Mouse (Mus musculus) gastrocnemius, postnatal 4 days (tissue): ENCODE measurements at regions not wholly inside any gene's neighbourhood (a gene's known extent, or its start where the extent isn't known, plus 50 kb on each side); places are given as distances from the start of the nearest gene placed in this dataset.

Experiments used
- DNase-seq, 2 experiments: peaks; one replicate each; pipeline ENCODE4 v3.0.0; 2021 to 2022; ENCODE audit warnings: low spot score in 2 of 2, mixed read lengths in 2 of 2

GRCm38 (mm10) chr8:104008756-104009155 is 92.7 kb upstream of the Cdh5 start:
- no peak for DNase-seq

DNA sequence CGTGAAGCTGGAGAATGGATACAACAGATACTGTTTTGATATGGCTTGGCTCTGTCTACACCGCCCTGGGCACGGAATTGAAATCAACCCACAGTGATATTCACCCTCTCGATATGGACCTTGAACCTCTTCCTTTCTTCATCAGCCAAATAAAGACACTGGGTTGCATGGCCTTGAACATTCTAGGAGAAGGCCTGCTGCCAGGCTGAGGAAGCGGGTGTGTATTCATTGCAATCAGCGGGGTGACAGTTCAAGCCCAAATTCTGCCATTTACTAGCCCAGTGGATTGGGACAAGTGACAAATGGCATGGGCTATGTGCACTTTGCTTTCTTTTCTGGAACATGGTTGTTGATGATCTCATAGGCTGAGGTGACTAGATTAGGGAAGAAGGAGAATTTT is 92.1 kb upstream of the Cdh5 start:
- DNase-seq = no peak

DNA sequence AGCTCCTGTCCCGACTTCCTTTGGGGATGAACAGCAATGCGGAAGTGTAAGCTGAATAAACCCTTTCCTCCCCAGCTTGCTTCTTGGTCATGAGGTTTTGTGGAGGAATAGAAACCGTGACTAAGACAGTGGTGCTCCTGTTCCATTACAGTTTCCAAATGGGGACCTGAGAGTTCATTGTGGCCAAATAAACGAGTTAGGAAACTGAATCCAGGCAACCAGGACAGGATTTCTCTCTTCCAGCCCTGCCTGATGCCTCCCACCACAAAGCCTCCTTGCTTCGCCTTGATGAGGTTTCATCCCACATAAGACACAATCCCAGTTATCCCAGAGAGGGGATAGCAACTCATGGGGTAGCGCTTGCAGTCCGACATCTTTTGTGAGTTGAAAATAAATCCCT is 79.2 kb upstream of the Cdh5 start:
- no peak for DNase-seq

- peak; percentile 46 to 72 for DNase-seq
These were observed 78.5 kb upstream of the Cdh5 start for GRCm38 (mm10) chr8:104022691-104023509.

- peak in 1 of 2 experiments; percentile 32 for DNase-seq
These were observed 74.1 kb upstream of the Cdh5 start for GRCm38 (mm10) chr8:104027161-104027821.

DNA sequence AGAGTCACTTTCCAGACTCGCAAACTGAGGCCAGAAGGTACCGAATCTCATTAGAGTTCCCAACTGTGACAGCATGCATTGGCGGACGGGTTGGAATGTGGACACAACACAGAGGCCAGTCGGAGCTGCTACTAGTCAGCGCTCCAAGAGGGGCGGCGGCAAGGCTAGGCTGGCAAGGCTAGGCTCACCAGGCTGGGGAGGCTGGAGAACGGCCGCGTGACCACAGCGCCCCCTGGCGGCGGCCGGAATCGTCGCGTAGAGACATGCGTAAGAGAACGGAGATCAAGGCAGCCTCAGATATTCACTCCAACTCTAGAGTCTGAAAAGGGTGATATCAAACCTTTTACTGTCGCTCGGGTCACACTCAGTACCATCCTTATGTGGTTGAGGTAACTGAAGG is 72.8 kb upstream of the Cdh5 start:
- DNase-seq = peak; percentile 82

GRCm38 (mm10) chr8:104032179-104032578 is 69.2 kb upstream of the Cdh5 start:
- no peak for DNase-seq

DNA sequence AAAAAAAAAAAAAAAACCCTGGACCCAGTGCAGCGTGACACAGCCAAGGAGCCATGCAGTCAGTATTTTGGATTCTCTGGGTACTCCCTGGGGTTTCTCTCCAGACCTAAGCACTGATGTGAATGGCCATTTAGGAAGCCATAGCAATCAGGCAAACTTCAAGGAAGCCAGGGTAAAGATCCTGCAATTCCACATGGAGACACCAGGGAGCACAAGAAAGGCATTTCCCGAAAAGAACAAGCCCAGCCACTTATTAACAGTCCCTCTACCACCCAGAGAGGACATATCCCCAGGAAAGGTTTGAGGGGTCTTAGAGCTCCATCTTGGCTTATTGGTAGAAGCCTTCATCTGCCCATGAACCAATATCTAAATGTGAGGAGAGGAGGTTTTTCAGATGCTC is 68.3 kb upstream of the Cdh5 start:
- DNase-seq = no peak

GRCm38 (mm10) chr8:104034286-104034685 is 67.1 kb upstream of the Cdh5 start:
- no peak for DNase-seq

- DNase-seq = no peak
These were observed 64.6 kb upstream of the Cdh5 start for GRCm38 (mm10) chr8:104036580-104037477.

DNA sequence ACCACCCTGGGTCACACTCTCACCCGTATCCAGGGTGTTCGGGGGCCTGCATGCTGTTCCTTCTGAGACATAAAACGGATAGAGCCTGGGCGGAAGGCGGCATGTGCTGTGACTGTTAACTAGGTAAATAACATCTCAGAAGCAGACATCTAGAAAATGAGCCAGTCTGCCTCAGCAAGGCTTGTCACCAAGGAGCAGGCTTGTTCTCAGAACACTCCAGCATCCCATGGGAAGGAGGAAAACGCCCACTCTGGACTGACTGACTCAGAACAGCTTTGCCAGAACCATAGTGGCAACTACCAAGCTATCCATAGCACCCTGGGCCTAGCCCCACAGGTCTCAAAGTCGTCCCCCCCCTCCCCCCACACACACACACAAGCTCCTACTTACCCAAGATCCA is 63.8 kb upstream of the Cdh5 start:
- no peak for DNase-seq

- DNase-seq = no peak
These were observed 61.9 kb upstream of the Cdh5 start for GRCm38 (mm10) chr8:104039526-104039925.

DNA sequence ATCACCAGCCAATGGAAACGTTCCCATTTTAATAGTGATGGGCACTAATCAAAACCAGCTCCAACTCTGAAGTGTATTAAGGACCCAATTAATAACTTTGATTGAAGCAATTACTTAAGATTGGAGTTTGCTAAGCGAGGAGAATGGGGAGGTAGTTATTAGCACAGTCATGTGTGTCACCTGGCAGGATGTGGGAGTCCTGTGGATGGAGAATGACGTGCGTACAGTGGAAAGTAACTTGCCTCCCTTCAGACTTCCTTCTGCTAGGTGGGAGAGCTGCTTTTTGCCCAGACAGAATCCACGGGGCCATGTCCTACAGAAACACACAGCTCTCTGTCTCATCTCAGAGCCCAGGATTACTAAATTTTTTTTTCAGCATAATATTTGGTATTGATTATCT is 59.9 kb upstream of the Cdh5 start:
- DNase-seq = no peak

- DNase-seq = no peak
These were observed 59.0 kb upstream of the Cdh5 start for GRCm38 (mm10) chr8:104042434-104042833.

DNA sequence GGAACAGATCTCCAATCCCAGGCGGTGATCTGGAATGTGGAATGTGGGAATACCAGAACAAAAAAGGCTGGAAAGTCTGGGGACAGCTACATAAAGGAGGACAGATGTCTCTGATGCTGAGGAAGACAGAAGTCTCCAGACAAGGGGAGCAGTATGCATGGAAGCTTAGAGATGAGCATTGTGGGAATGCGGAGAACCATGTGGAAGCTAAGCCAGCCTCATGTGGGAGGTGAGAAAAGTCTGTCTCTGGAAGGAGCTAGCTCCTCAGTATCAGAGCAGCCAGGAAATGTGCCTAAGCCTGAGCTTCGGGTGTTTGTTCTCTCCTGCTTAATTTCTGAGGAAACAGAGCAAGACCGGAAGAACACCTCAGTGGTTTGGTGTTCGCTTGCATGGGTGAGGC is 53.4 kb upstream of the Cdh5 start:
- DNase-seq = no peak

DNA sequence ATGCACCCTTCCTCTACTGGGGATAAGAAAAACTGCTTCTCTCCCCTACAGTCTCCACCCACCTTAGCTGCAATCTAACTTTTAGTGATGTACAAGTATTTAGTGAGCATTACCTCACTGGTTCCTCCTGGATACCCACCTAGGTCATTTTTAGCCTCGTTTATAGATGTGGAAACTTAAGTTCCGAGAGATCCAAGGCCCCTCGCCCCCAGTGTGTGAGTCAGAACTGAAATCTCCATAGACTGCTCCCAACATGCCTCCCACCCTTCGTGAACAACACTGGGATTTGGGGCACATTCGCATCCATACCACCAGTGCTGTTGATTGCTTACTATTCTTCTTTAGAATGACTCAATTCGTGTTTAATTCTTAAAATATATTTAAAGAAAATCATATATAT is 52.2 kb upstream of the Cdh5 start:
- DNase-seq = no peak

- DNase-seq = peak in 1 of 2 experiments; percentile 66
These were observed 50.5 kb upstream of the Cdh5 start for GRCm38 (mm10) chr8:104050694-104051539.

- no peak for DNase-seq
These were observed 49.9 kb upstream of the Cdh5 start for GRCm38 (mm10) chr8:104051540-104051882.
